ENCODE assay signal across 12 mouse cellular contexts in the genomic region with DNA sequence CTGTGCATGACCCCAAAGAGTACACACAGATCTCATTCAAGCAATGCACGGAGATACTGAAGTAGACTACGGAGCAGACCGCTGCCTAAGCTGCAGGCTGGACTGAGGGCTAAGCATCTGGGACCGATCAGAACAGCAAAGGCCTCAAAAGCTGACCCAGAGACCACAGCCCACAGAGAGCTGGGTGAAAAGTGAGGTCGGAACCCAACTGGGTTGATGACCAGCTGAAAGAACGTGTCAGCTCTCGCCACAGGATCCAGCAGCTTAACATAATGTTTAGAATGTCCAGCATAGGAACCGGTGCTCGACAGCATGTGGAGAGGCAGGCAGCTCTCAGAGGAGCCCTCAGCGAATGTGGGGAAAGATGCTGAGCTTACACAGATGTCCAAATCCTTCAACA.
"Had no signal": no experiment of that assay in that cellular context is flagged by ENCODE, and none has a peak within 500 bp of the region (broad histone marks: within the 10 kb centered on the region; RNA-seq: fewer than 3 reads in every experiment).

No protein-coding gene starts in this region.

- H3K4me3 ChIP-seq: limb, embryonic 13.5 days had no signal

- H3K9ac ChIP-seq: limb, embryonic 13.5 days; liver, embryonic 14.5 days had no signal

- H3K4me2 ChIP-seq: limb, embryonic 13.5 days had no signal

- H3K36me3 ChIP-seq: limb, embryonic 13.5 days had no signal

- H3K27me3 ChIP-seq: limb, embryonic 13.5 days had no signal

- H3K4me1 ChIP-seq: limb, embryonic 13.5 days had no signal

- H3K9me3 ChIP-seq: limb, embryonic 13.5 days had no signal

- H3K27ac ChIP-seq: limb, embryonic 13.5 days; liver, embryonic 14.5 days had no signal

- DNase-seq: kidney, postnatal 10 days; kidney, postnatal 4 days; left cerebral cortex, postnatal 4 days; lung, adult 18-20 months; midbrain, embryonic 14.5 days; retina, postnatal 1 day; right cerebral cortex, postnatal 4 days; spleen, adult 18-20 months; thymus, adult 18-20 months; thymus, postnatal 14 days had no signal
